Mouse (Mus musculus) left cerebral cortex, postnatal 10 days (tissue): ENCODE data around the gene Gm10837. TPM values are rescaled to one million over a fixed set of nuclear protein-coding genes. Genes with fewer than 3 reads are reported as not detected.

ENCODE experiments used
- DNase-seq, 2 experiments: peaks; one replicate each; pipeline ENCODE4 v3.0.0; 2021 to 2022; ENCODE audit warnings: low spot score in 2 of 2, mixed read lengths in 1 of 2; ENCODE audit errors: extremely low spot score in 1 of 2
- intact Hi-C: fragments of 180-260 bp; cut with DNase I; formaldehyde crosslinking; loops from one replicate; pipeline ENCODE4 v1.15.1; 2025
- total RNA-seq, 2 experiments: library from RNA; stranded (reverse); gene quantifications; 2 replicates each; pipeline ENCODE4 v1.2.3; 2021

The Gm10837 gene
- total RNA-seq, 2 experiments from 2014 or later, result not detected

GRCm38 (mm10) chr14:122463080-122463691 lies 27.2 kb upstream of the Gm10837 start:
- intact Hi-C loops, result loop anchor here (5.0 kb wide), 1 partner anchor 236 kb away; no protein-coding TSS in a partner anchor
- peak in 1 of 2 experiments; percentile 77 for DNase-seq

GRCm38 (mm10) chr14:122463734-122464341 lies 26.5 kb upstream of the Gm10837 start:
- DNase-seq, result peak in 1 of 2 experiments; percentile 88
- intact Hi-C loops, result loop anchor here (5.0 kb wide), 1 partner anchor 237 kb away; no protein-coding TSS in a partner anchor

- intact Hi-C loops, result loop anchor here (5.0 kb wide), 1 partner anchor 237 kb away; no protein-coding TSS in a partner anchor
- DNase-seq, result no peak
Measured at GRCm38 (mm10) chr14:122464351-122464762, 26.0 kb upstream of the Gm10837 start.

- peak; percentile 53 to 88 for DNase-seq
- intact Hi-C loops, result loop anchor here (5.0 kb wide), 1 partner anchor 238 kb away; no protein-coding TSS in a partner anchor
Measured at GRCm38 (mm10) chr14:122464763-122465741, 25.3 kb upstream of the Gm10837 start, which contains the start of gene Zic5. Zic5 (minus strand) TSS chr14:122465677.

GRCm38 (mm10) chr14:122465931-122466490 lies 24.4 kb upstream of the Gm10837 start:
- intact Hi-C loops, result no loop called here
- DNase-seq, result no peak

- no peak for DNase-seq
- intact Hi-C loops, result no loop called here
Measured at GRCm38 (mm10) chr14:122466756-122467362, 23.5 kb upstream of the Gm10837 start.

GRCm38 (mm10) chr14:122467926-122468841 lies 22.2 kb upstream of the Gm10837 start:
- intact Hi-C loops, result no loop called here
- no peak for DNase-seq

- intact Hi-C loops, result no loop called here
- DNase-seq, result no peak
Measured at GRCm38 (mm10) chr14:122468971-122469755, 21.2 kb upstream of the Gm10837 start.

- intact Hi-C loops, result no loop called here
Measured at GRCm38 (mm10) chr14:122471449-122472085, 18.8 kb upstream of the Gm10837 start.

GRCm38 (mm10) chr14:122472161-122472560 lies 18.2 kb upstream of the Gm10837 start:
- intact Hi-C loops, result no loop called here
- no peak for DNase-seq

More at GRCm38 (mm10) chr14:122471449-122472085, 18.8 kb upstream of the Gm10837 start:
- DNase-seq, result peak in 1 of 2 experiments; percentile 37

- no peak for DNase-seq
- intact Hi-C loops, result no loop called here
Measured at GRCm38 (mm10) chr14:122472647-122473046, 17.7 kb upstream of the Gm10837 start.

- intact Hi-C loops, result no loop called here
- DNase-seq, result peak in 1 of 2 experiments; percentile 19
Measured at GRCm38 (mm10) chr14:122473211-122473751, 17.1 kb upstream of the Gm10837 start.

- peak in 1 of 2 experiments; percentile 92 for DNase-seq
- intact Hi-C loops, result no loop called here
Measured at GRCm38 (mm10) chr14:122474041-122474890, 16.1 kb upstream of the Gm10837 start.

GRCm38 (mm10) chr14:122474891-122475556 lies 15.4 kb upstream of the Gm10837 start, which contains the start of gene Zic2:
Zic2 (plus strand) TSS chr14:122475435.
- intact Hi-C loops, result loop anchor here (5.0 kb wide), 2 partner anchors 93 to 248 kb away; no protein-coding TSS in a partner anchor
- peak in 1 of 2 experiments; percentile 92 for DNase-seq
